Mouse (Mus musculus): Measurements from ENCODE around the gene Igsf9.

GRCm38 (mm10) chr1:172487859-172488258, 6.3 kb downstream of the Igsf9 start:
- TF ChIP-seq CTCF (IDR thresholded peaks at IDR 0.05; ENCODE audit: borderline replicate concordance, insufficient read depth, low read depth, low read length) (no peak), POLR2A (IDR thresholded peaks at IDR 0.05; ENCODE audit: borderline replicate concordance, insufficient read depth, low read length) (no peak)
